Mouse (Mus musculus) ovary, adult 18-20 months (tissue): ENCODE measurements around the gene Chaf1a.
"Not testable (repeated sequence)": the region's sequence is repeated elsewhere in the genome, so short reads cannot be mapped to it uniquely, and the experiment has no call there.

Experiments used
- DNase-seq: peaks from one replicate; pipeline ENCODE4 v3.0.0; 2022; ENCODE audit warnings: low spot score, mixed read lengths

Chaf1a gene

GRCm38 (mm10) chr17:56092312-56092711 lies 52.1 kb downstream of the Chaf1a start:
- DNase-seq = no peak

DNA sequence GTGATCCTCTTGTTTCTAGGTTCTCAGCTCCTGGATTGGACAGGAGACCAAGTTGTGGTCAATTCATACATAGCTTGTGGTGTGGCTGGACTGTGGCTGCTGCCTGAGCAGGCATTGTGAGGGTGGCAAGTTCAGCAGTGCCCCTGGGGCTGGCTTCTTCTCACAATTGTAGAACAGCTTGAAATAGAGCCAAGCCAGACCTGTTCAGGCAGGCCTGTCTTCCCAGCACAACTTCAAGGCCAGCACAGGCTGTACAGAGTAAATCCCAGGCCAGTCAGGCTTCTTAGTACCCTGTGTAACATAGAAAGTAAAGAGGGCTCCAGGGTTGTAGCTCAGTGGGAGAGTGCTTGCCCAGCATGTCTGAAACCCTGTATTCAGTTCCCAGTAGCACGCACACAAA lies 52.6 kb downstream of the Chaf1a start:
- DNase-seq = no peak

DNA sequence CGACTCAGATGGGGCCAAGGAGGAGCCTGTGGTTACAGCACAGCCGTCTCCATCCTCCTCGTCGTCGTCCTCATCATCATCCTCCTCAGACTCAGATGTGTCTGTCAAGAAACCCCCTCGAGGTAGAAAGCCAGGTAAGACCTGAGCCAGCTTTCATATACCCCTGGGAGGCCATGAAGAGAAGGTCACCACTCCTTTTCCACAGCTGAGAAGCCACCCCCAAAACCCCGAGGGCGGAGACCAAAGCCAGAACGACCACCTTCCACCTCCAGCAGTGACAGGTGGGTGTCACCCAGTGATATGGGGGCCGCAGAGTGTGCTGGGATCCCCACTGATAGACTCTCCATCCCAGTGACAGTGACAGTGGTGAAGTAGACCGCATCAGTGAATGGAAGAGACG lies 56.6 kb downstream of the Chaf1a start:
- no peak for DNase-seq

DNA sequence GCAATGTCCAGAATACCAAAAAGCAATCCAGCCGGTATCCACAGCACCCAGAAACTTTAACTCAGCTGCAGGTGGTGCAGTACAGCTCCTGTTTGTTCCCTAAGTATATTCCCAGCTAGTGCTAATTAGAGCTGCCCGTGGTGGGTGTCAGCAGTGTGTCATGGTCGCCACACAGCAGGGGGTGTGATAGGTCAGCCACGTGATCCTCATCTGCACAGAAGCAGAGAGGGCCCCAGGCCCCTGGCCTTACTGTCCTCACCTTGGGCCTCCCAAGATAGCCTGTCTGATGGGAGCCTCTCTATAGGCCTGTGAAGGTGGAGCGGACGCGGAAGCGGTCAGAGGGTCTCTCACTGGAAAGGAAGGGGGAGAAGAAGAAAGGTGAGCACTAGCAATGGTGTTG lies 57.9 kb downstream of the Chaf1a start:
- DNase-seq = no peak

DNA sequence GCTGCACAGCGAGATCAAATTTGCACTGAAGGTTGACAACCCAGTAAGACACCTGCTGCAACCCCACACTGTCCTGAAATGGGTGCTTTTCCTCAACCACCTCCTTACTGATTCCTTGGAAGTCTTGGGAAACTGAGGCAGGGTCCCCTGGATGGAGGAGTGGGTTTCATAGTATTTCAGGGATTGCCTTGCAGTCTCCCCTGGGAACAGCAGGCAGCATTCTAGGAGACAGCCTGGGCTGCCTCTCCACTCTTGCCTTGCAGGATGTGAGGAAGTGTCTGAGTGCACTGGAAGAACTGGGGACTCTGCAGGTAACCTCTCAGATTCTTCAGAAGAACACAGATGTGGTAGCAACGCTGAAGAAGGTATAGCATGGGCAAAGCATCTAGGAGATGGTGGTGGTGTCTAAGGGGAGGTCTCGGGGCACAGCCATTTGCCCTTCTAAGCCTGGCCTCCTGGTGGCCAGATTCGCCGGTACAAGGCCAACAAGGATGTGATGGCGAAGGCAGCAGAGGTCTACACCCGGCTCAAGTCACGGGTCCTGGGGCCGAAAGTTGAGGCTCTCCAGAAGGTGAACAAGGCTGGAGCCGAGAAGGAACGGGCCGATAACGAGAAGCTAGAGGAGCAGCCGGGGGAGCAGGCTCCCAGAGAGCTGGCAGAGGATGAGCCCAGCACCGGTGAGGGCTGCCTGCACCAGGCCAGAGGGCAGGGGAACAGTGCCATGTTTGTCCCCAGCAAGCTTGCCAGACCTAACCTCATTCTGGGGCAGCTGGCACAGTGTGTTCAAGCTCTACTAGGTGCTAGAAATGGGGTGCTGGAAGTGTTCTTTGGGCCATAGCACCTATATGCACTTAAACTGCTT lies 58.7 kb downstream of the Chaf1a start:
- DNase-seq = no peak

GRCm38 (mm10) chr17:56100811-56101210 lies 60.6 kb downstream of the Chaf1a start:
- DNase-seq = no peak

GRCm38 (mm10) chr17:56102158-56102557 lies 61.9 kb downstream of the Chaf1a start:
- DNase-seq = no peak

GRCm38 (mm10) chr17:56102927-56103326 lies 62.7 kb downstream of the Chaf1a start:
- DNase-seq = no peak

DNA sequence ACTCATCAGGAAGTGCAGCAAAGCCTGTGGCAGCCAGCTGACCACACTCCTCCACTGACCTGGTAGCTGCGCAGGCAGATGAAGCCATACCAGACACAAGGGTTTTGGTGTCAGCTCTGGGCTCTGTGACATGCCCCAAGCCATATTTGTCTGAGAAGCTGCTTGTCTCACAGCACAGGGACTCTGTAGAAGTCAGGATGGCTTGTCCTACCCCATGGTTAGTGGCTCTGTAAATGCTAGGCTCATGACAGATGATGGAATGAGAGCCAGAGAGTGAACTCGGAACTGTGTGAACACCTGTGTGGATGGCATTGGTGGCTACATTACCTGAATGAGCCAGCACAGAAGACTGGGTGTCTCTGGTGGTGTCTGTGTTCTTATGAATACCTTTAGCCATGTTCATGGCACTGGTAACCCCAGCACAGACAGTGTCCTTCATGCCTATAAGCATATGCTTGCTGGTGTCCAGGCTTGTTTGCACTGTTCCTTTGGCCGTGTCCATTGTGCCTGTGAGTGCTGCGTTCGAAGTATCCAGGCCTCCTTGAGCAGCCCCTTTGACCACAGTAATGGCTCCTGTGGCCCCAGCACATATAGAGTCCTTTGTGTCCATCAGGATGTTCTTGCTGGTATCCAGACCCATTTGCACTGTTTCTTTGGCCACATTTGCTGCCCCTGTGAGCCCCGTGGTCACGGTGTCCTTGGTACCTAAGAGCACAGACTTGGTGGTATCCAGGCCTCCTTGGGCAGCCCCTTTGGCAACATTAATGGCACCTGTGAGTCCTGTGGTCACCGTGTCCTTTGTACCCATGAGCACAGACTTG lies 63.4 kb downstream of the Chaf1a start:
- DNase-seq = no peak

GRCm38 (mm10) chr17:56104821-56105220 lies 64.6 kb downstream of the Chaf1a start:
- not testable (repeated sequence) for DNase-seq

DNA sequence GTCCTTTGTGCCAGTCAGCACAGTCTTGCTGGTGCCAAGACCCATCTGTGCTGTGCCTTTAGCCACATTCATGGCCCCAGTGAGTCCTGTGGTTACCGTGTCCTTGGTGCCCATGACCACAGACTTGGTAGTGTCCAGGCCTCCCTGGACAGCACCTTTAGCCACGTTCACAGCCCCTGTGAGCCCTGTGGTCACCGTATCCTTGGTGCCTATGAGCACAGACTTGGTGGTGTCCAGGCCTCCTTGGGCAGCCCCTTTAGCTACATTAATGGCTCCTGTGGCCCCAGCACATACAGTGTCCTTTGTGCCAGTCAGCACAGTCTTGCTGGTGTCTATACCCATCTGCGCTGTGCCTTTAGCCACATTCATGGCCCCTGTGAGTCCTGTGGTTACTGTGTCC lies 66.2 kb downstream of the Chaf1a start:
- DNase-seq = not testable (repeated sequence)

- no peak for DNase-seq
Measured at GRCm38 (mm10) chr17:56106981-56107380, 66.7 kb downstream of the Chaf1a start.

DNA sequence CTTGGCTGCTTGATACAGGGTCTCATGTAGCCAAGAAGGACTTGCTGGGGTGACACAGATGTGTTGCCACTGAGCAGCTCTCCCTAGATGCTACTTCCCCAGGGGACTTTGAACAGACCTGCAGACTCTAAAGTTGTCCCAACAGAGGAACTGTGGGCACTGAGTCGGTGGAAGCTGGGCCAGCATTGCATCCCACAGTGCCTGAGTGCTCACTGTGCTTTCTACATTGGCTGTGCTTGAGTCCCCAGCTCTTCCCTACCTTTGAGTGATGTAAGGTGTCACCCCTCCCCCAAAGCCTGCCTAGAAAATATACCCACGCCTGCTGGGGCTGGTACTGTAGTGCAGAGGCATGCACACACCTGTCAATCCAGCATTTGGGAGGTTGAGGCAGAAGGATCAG lies 67.5 kb downstream of the Chaf1a start:
- DNase-seq = no peak

GRCm38 (mm10) chr17:56108334-56109044 lies 68.2 kb downstream of the Chaf1a start:
- no peak for DNase-seq

- DNase-seq = no peak
Measured at GRCm38 (mm10) chr17:56109219-56110051, 69.2 kb downstream of the Chaf1a start, which contains the start of gene Plin4. Plin4 (minus strand) TSS chr17:56109803.

GRCm38 (mm10) chr17:56110571-56110970 lies 70.3 kb downstream of the Chaf1a start:
- DNase-seq = no peak

- DNase-seq = no peak
Measured at GRCm38 (mm10) chr17:56111021-56111420, 70.8 kb downstream of the Chaf1a start.

GRCm38 (mm10) chr17:56111864-56112263 lies 71.6 kb downstream of the Chaf1a start:
- no peak for DNase-seq

- DNase-seq = no peak
Measured at GRCm38 (mm10) chr17:56112743-56113142, 72.5 kb downstream of the Chaf1a start.

GRCm38 (mm10) chr17:56116193-56116592 lies 76.0 kb downstream of the Chaf1a start:
- no peak for DNase-seq

DNA sequence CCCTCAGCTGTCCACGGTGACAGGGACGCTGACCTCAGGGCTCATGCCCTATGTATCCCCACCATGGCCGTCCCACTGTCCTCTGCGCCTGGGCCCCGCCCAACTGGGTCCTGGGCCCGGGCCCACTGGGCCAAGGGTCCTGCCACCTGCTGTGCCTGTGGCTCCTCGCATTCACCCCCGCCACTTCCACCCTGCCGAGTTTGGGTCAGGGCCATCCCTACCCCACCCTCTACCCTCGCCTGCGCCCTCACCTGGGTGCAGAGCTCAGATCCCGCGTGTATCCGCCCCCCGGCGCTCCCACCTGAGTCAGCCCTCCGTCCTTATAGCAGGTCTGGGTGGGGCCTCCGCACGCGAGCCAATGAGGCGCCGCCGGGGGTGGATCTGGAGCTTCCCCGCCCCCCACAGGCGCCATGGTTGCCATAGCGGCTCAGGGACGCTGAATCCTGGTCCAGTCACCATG lies 77.0 kb downstream of the Chaf1a start, which contains the start of gene Plin5:
Plin5 (minus strand) TSS at position 346 of the 460 bp plus-strand sequence.
- no peak for DNase-seq
